ENCODE assay signal across 9 mouse cellular contexts in genomic region chr3:97887785-97888167, GRCm38 (mm10). TPM values are rescaled to one million over a fixed set of nuclear protein-coding genes. Genes with fewer than 3 reads are reported as not detected.
DNase-seq lines count a peak whose midpoint lies in the region; ATAC-seq and TF ChIP-seq lines count a peak whose summit lies in the region.
"Had no signal": no experiment of that assay in that cellular context is flagged by ENCODE, and none has a peak within 500 bp of the region (broad histone marks: within the 10 kb centered on the region; RNA-seq: fewer than 3 reads in every experiment).

No protein-coding gene starts in this region.

- peak; percentile 33 to 47 for DNase-seq in layer of hippocampus, postnatal 14 days (ENCODE audit: low spot score in 2 of 2)
- DNase-seq in layer of hippocampus, adult 9-11 months, result no peak
- DNase-seq in cerebellum, postnatal 36 days, result peak; percentile 36 to 54
- DNase-seq in gastrocnemius, postnatal 14 days, result no peak
- no peak for DNase-seq in adrenal gland, adult 8-10 months
- no peak for DNase-seq in lung, adult 2 months

- TF ChIP-seq CTCF in lung, adult 2 months (IDR thresholded peaks at IDR 0.05; ENCODE audit: insufficient read depth, low read length), result no peak

- peak overlapping the region; percentile 64 for H3K4me2 ChIP-seq in hindbrain, embryonic 15.5 days
- H3K4me2 ChIP-seq in neural tube, embryonic 12.5 days (replicated peaks), result peak overlapping the region; percentile 93

- 46% methylated on average over 5 of the region's 5 CpGs for WGBS in hindbrain, embryonic 15.5 days
- 65% methylated on average over 5 of the region's 5 CpGs for WGBS in neural tube, embryonic 12.5 days
- 57% methylated on average over 5 of the region's 5 CpGs for whole genome bisulfite sequencing in lung, adult 2 months

- intact Hi-C loops in gastrocnemius, postnatal 14 days (cut with DNase I; ENCODE audit: low total_unique reads), result no loop called here

- peak overlapping the region; percentile 90 for H3K27ac ChIP-seq in hindbrain, embryonic 15.5 days (replicated peaks)
- H3K27ac ChIP-seq in neural tube, embryonic 12.5 days, result no peak overlapping the region
- H3K27ac ChIP-seq: gastrocnemius, adult 2 months had no signal

- peak overlapping the region; percentile 61 for H3K4me3 ChIP-seq in hindbrain, embryonic 15.5 days
- peak overlapping the region; percentile 52 for H3K4me3 ChIP-seq in neural tube, embryonic 12.5 days
- no peak overlapping the region for H3K4me3 ChIP-seq in lung, adult 2 months (replicated peaks; ENCODE audit: extremely low read depth, low read depth, low read length)

- ATAC-seq in hindbrain, embryonic 15.5 days (ENCODE audit: low FRiP score, low read depth), result peak; percentile 65
- ATAC-seq in neural tube, embryonic 12.5 days (ENCODE audit: low FRiP score, low read depth), result no peak

- no peaks in the 10 kb centered on the region for H3K36me3 ChIP-seq in hindbrain, embryonic 15.5 days
- no peaks in the 10 kb centered on the region for H3K36me3 ChIP-seq in neural tube, embryonic 12.5 days

- H3K4me1 ChIP-seq in hindbrain, embryonic 15.5 days (replicated peaks), result peaks cover 5% of the 10 kb centered on the region
- H3K4me1 ChIP-seq in neural tube, embryonic 12.5 days, result peaks cover 4% of the 10 kb centered on the region; the same call in 1 of the 2 replicates
- no peaks in the 10 kb centered on the region for H3K4me1 ChIP-seq in lung, adult 2 months (ENCODE audit: control insufficient read depth, insufficient read depth, low read length)

- peak overlapping the region; percentile 79 for H3K9ac ChIP-seq in hindbrain, embryonic 15.5 days
- H3K9ac ChIP-seq in neural tube, embryonic 12.5 days, result peak overlapping the region; percentile 73

- H3K27me3 ChIP-seq in hindbrain, embryonic 15.5 days, result no peaks in the 10 kb centered on the region
- H3K27me3 ChIP-seq in neural tube, embryonic 12.5 days (replicated peaks), result peaks cover 11% of the 10 kb centered on the region

- no peak for TF ChIP-seq POLR2A in lung, adult 2 months (IDR thresholded peaks at IDR 0.05; ENCODE audit: borderline replicate concordance, extremely low read depth, low read depth, low read length)

- H3K9me3 ChIP-seq in hindbrain, embryonic 15.5 days, result no peaks in the 10 kb centered on the region
- H3K9me3 ChIP-seq in neural tube, embryonic 12.5 days, result no peaks in the 10 kb centered on the region

RNA-seq across cellular contexts. Expression of gene Pde4dip, which starts 0.7 kb away (rescaled TPM):
- 100 to 1,000 TPM; 214 to 250 TPM for total RNA-seq in layer of hippocampus, postnatal 14 days (2021)
- polyA plus RNA-seq in hindbrain, embryonic 15.5 days (2015; fragmentation: Nextera tagmentation; extraction: Ambion mirVana), result 62.3 and 66.1 TPM in 2 replicates
- 51.1 and 60.1 TPM in 2 replicates for polyA plus RNA-seq in neural tube, embryonic 12.5 days (2016; fragmentation: Nextera tagmentation; extraction: Ambion mirVana)
- total RNA-seq in gastrocnemius, postnatal 14 days (2021), result 1,000 to 10,000 TPM; 1,779 to 1,961 TPM
- total RNA-seq in adrenal gland, adult 8-10 months (2022), result 10 to 100 TPM; 24.3 to 30.4 (median 27.8) TPM
- 26.8 and 68.2 TPM in 2 replicates for polyA plus RNA-seq in lung, adult 2 months (2012; rRNA removed)

RNA-seq across cellular contexts. Expression of gene Sec22b, which starts 13.2 kb away (rescaled TPM):
- total RNA-seq in layer of hippocampus, postnatal 14 days (2021), result 10 to 100 TPM; 66.7 to 68.1 TPM
- polyA plus RNA-seq in hindbrain, embryonic 15.5 days (2015; fragmentation: Nextera tagmentation; extraction: Ambion mirVana), result 94.6 and 96.4 TPM in 2 replicates
- 106 and 109 TPM in 2 replicates for polyA plus RNA-seq in neural tube, embryonic 12.5 days (2016; fragmentation: Nextera tagmentation; extraction: Ambion mirVana)
- total RNA-seq in gastrocnemius, postnatal 14 days (2021), result 10 to 100 TPM; 30.6 to 31.4 TPM
- total RNA-seq in adrenal gland, adult 8-10 months (2022), result 100 to 1,000 TPM; 102 to 214 (median 143) TPM
- 25.9 TPM in 2 replicates for polyA plus RNA-seq in lung, adult 2 months (2012; rRNA removed)

Comparison
In these comparisons a context has a peak if more than half of its experiments do, and no peak if none do; other contexts are left out.
1. DNase-seq: peak in layer of hippocampus, postnatal 14 days (2 of 2) and cerebellum, postnatal 36 days (2 of 2); none in layer of hippocampus, adult 9-11 months (single experiment), gastrocnemius, postnatal 14 days (single experiment), adrenal gland, adult 8-10 months (single experiment) and lung, adult 2 months (single experiment).
2. RNA of gene Pde4dip, which starts 0.7 kb away (total RNA-seq): 1,779 to 1,961 TPM in gastrocnemius, postnatal 14 days; 214 to 250 TPM in layer of hippocampus, postnatal 14 days and 24.3 to 30.4 TPM in adrenal gland, adult 8-10 months; every median in the first group is over 4 times any median in the second.